Mouse (Mus musculus): ENCODE measurements around the gene Adamts16. TPM values are rescaled to one million over a fixed set of nuclear protein-coding genes. Genes with fewer than 3 reads are reported as not detected.

Adamts16 gene
- total and polyA plus RNA-seq, 2 experiments from 2014 or later: 1.0 to 3.8 TPM

- no peak overlapping the region for H3K9ac ChIP-seq
- DNase-seq: no peak
- H3K9me3 ChIP-seq (ENCODE audit: low read length): no peaks in the 10 kb centered on the region
- H3K27me3 ChIP-seq (ENCODE audit: insufficient read depth, low read length): no peaks in the 10 kb centered on the region
- H3K4me3 ChIP-seq (ENCODE audit: low read depth, low read length): no peak overlapping the region
- no peak for TF ChIP-seq CTCF (IDR thresholded peaks at IDR 0.05; ENCODE audit: low read depth)
- H3K4me2 ChIP-seq (ENCODE audit: low read depth): no peak overlapping the region
- no peaks in the 10 kb centered on the region for H3K4me1 ChIP-seq (ENCODE audit: insufficient read depth)
- no peak for ATAC-seq
- H3K36me3 ChIP-seq (ENCODE audit: insufficient read depth): no peaks in the 10 kb centered on the region
- 79% methylated on average over 2 of the region's 2 CpGs for WGBS
- no peak overlapping the region for H3K27ac ChIP-seq (ENCODE audit: low read depth, low read length)
Measured at GRCm38 (mm10) chr13:70724108-70724622, 117.4 kb downstream of the Adamts16 start.

- WGBS: 100% methylated on average over 1 of the region's 1 CpGs
- no peak overlapping the region for H3K27ac ChIP-seq (ENCODE audit: low read depth, low read length)
- ATAC-seq: no peak
Measured at GRCm38 (mm10) chr13:70719994-70720393, 121.6 kb downstream of the Adamts16 start.

GRCm38 (mm10) chr13:70718814-70719213 is 122.8 kb downstream of the Adamts16 start:
- H3K4me3 ChIP-seq (ENCODE audit: low read depth, low read length): no peak overlapping the region
- H3K4me2 ChIP-seq (ENCODE audit: low read depth): no peak overlapping the region
- H3K9me3 ChIP-seq (ENCODE audit: low read length): no peaks in the 10 kb centered on the region
- no peak overlapping the region for H3K9ac ChIP-seq
- 68% methylated on average over 2 of the region's 2 CpGs for WGBS
- TF ChIP-seq CTCF (IDR thresholded peaks at IDR 0.05; ENCODE audit: low read depth): no peak
- peaks cover 8% of the 10 kb centered on the region for H3K4me1 ChIP-seq (ENCODE audit: insufficient read depth)
- H3K36me3 ChIP-seq (ENCODE audit: insufficient read depth): no peaks in the 10 kb centered on the region
- no peaks in the 10 kb centered on the region for H3K27me3 ChIP-seq (ENCODE audit: insufficient read depth, low read length)
- H3K27ac ChIP-seq (ENCODE audit: low read depth, low read length): no peak overlapping the region
- no peak for ATAC-seq
- DNase-seq: no peak

More at GRCm38 (mm10) chr13:70719994-70720393, 121.6 kb downstream of the Adamts16 start:
- Histone ChIP-seq H3K4me2 (ENCODE audit: low read depth) (no peak overlapping the region), H3K36me3 (ENCODE audit: insufficient read depth) (no peaks in the 10 kb centered on the region), H3K9me3 (ENCODE audit: low read length) (no peaks in the 10 kb centered on the region), H3K4me1 (ENCODE audit: insufficient read depth) (no peaks in the 10 kb centered on the region), H3K4me3 (ENCODE audit: low read depth, low read length) (no peak overlapping the region), H3K27me3 (ENCODE audit: insufficient read depth, low read length) (no peaks in the 10 kb centered on the region), H3K9ac (no peak overlapping the region)
- no peak for DNase-seq
- no peak for TF ChIP-seq CTCF (IDR thresholded peaks at IDR 0.05; ENCODE audit: low read depth)

GRCm38 (mm10) chr13:70716022-70716421 is 125.6 kb downstream of the Adamts16 start:
- WGBS: 66% methylated on average over 5 of the region's 5 CpGs
- ATAC-seq: no peak
- DNase-seq: no peak
- H3K9me3 ChIP-seq (ENCODE audit: low read length): no peaks in the 10 kb centered on the region
- peaks cover 9% of the 10 kb centered on the region for H3K4me1 ChIP-seq (ENCODE audit: insufficient read depth)
- H3K4me2 ChIP-seq (ENCODE audit: low read depth): no peak overlapping the region
- H3K4me3 ChIP-seq (ENCODE audit: low read depth, low read length): no peak overlapping the region
- H3K27ac ChIP-seq (ENCODE audit: low read depth, low read length): no peak overlapping the region
- no peak for TF ChIP-seq CTCF (IDR thresholded peaks at IDR 0.05; ENCODE audit: low read depth)
- no peaks in the 10 kb centered on the region for H3K27me3 ChIP-seq (ENCODE audit: insufficient read depth, low read length)
- no peaks in the 10 kb centered on the region for H3K36me3 ChIP-seq (ENCODE audit: insufficient read depth)
- H3K9ac ChIP-seq: no peak overlapping the region

GRCm38 (mm10) chr13:70714081-70714775 is 127.4 kb downstream of the Adamts16 start:
- DNase-seq (peak; percentile 54), ATAC-seq (peak; percentile 94)
- Histone ChIP-seq H3K36me3 (ENCODE audit: insufficient read depth) (no peaks in the 10 kb centered on the region), H3K4me1 (ENCODE audit: insufficient read depth) (peaks cover 9% of the 10 kb centered on the region), H3K27ac (ENCODE audit: low read depth, low read length) (no peak overlapping the region), H3K4me2 (ENCODE audit: low read depth) (no peak overlapping the region), H3K9ac (no peak overlapping the region), H3K9me3 (ENCODE audit: low read length) (no peaks in the 10 kb centered on the region), H3K27me3 (ENCODE audit: insufficient read depth, low read length) (no peaks in the 10 kb centered on the region), H3K4me3 (ENCODE audit: low read depth, low read length) (no peak overlapping the region)
- WGBS: 43% methylated on average over 7 of the region's 7 CpGs
- TF ChIP-seq CTCF (IDR thresholded peaks at IDR 0.05; ENCODE audit: low read depth): no peak

GRCm38 (mm10) chr13:70713331-70713730 is 128.3 kb downstream of the Adamts16 start:
- ATAC-seq (no peak), DNase-seq (no peak)
- Histone ChIP-seq H3K9ac (no peak overlapping the region), H3K36me3 (ENCODE audit: insufficient read depth) (no peaks in the 10 kb centered on the region), H3K9me3 (ENCODE audit: low read length) (no peaks in the 10 kb centered on the region), H3K4me2 (ENCODE audit: low read depth) (no peak overlapping the region), H3K27ac (ENCODE audit: low read depth, low read length) (no peak overlapping the region), H3K4me3 (ENCODE audit: low read depth, low read length) (no peak overlapping the region), H3K27me3 (ENCODE audit: insufficient read depth, low read length) (no peaks in the 10 kb centered on the region), H3K4me1 (ENCODE audit: insufficient read depth) (peaks cover 9% of the 10 kb centered on the region)
- 83% methylated on average over 5 of the region's 5 CpGs for WGBS
- TF ChIP-seq CTCF (IDR thresholded peaks at IDR 0.05; ENCODE audit: low read depth): no peak

GRCm38 (mm10) chr13:70707158-70707854 is 134.3 kb downstream of the Adamts16 start:
- no peaks in the 10 kb centered on the region for H3K9me3 ChIP-seq (ENCODE audit: low read length)
- no peak overlapping the region for H3K4me3 ChIP-seq (ENCODE audit: low read depth, low read length)
- ATAC-seq (no peak), DNase-seq (no peak)
- no peak overlapping the region for H3K4me2 ChIP-seq (ENCODE audit: low read depth)
- no peak overlapping the region for H3K9ac ChIP-seq
- no peaks in the 10 kb centered on the region for H3K4me1 ChIP-seq (ENCODE audit: insufficient read depth)
- TF ChIP-seq CTCF (IDR thresholded peaks at IDR 0.05; ENCODE audit: low read depth): no peak
- H3K27ac ChIP-seq (ENCODE audit: low read depth, low read length): no peak overlapping the region
- H3K36me3 ChIP-seq (ENCODE audit: insufficient read depth): no peaks in the 10 kb centered on the region
- WGBS: 86% methylated on average over 5 of the region's 5 CpGs
- H3K27me3 ChIP-seq (ENCODE audit: insufficient read depth, low read length): no peaks in the 10 kb centered on the region

All from forebrain, postnatal 0 days (tissue).